In the genomic region with DNA sequence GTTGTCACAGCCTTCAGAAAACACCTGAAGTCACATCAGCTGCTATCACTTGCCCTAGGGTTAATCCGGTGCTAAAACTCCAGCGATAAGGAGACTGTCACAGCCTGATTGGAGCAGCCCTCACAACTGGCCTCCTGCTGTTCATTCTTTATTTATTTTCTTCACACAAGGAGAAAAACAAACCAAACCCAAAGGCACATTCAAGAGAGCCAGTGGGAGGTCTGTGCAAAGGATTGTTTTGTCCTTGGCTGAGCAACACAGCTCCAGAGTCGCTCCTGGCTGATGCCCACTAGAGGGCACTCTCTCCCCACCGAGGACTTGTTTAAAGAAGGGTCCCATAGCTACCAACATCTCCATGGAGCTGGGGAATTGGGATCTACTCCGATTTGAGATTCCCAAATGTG, we compare ENCODE assay signal across 8 mouse cellular contexts.
DNase-seq lines count a peak whose midpoint lies in the region; ATAC-seq and TF ChIP-seq lines count a peak whose summit lies in the region.

No protein-coding gene starts in this region.

- no peak for TF ChIP-seq EP300 in CH12.LX (IDR thresholded peaks at IDR 0.05; ENCODE audit: low read length)

- H3K4me1 ChIP-seq in CH12.LX (ENCODE audit: control insufficient read depth in 1 of 2, insufficient read depth in 2 of 2), result no peaks in the 10 kb centered on the region
- H3K4me1 ChIP-seq in heart, embryonic 11.5 days (ENCODE audit: control insufficient read depth, insufficient read depth, low read length), result peaks cover 30% of the 10 kb centered on the region
- peaks cover 48% of the 10 kb centered on the region for H3K4me1 ChIP-seq in kidney, embryonic 15.5 days
- peaks cover 43% of the 10 kb centered on the region for H3K4me1 ChIP-seq in limb, embryonic 15.5 days
- no peaks in the 10 kb centered on the region; the same call in 1 of the 2 replicates for H3K4me1 ChIP-seq in testis, adult 2 months (ENCODE audit: control insufficient read depth, insufficient read depth, low read length)

- no peak overlapping the region for H3K4me2 ChIP-seq in CH12.LX (ENCODE audit: insufficient read depth, low read depth, poor library complexity, severe bottlenecking)
- H3K4me2 ChIP-seq in heart, embryonic 11.5 days, result no peak overlapping the region
- no peak overlapping the region for H3K4me2 ChIP-seq in kidney, embryonic 15.5 days
- no peak overlapping the region for H3K4me2 ChIP-seq in limb, embryonic 15.5 days

- no peak overlapping the region for H3K4me3 ChIP-seq in CH12.LX (replicated peaks in 1 of 3; ENCODE audit: low read depth in 2 of 3, low read length in 2 of 3, poor library complexity in 1 of 3)
- H3K4me3 ChIP-seq in heart, embryonic 11.5 days (ENCODE audit: low read depth, low read length), result no peak overlapping the region
- H3K4me3 ChIP-seq in kidney, embryonic 15.5 days (replicated peaks), result no peak overlapping the region
- no peak overlapping the region for H3K4me3 ChIP-seq in limb, embryonic 15.5 days
- H3K4me3 ChIP-seq in testis, adult 2 months (ENCODE audit: control insufficient read depth, low read depth, low read length), result no peak overlapping the region

- no peak overlapping the region for H3K9ac ChIP-seq in CH12.LX (ENCODE audit: insufficient read depth, low read depth)
- no peak overlapping the region for H3K9ac ChIP-seq in heart, embryonic 11.5 days (ENCODE audit: low read depth, low read length)
- no peak overlapping the region for H3K9ac ChIP-seq in kidney, embryonic 15.5 days
- no peak overlapping the region for H3K9ac ChIP-seq in limb, embryonic 15.5 days

- ATAC-seq in erythroblast, adult 5-6 weeks (replicated peaks; ENCODE audit: low FRiP score, poor library complexity, severe bottlenecking), result peak; percentile 60; the same call in 1 of the 2 replicates
- ATAC-seq in heart, embryonic 11.5 days (replicated peaks; ENCODE audit: insufficient number of reproducible peaks, low FRiP score, low TSS enrichment), result peak; percentile 70; the same call in 1 of the 2 replicates
- peak; percentile 78 for ATAC-seq in kidney, embryonic 15.5 days (replicated peaks; ENCODE audit: low FRiP score)
- peak; percentile 59; the same call in 1 of the 2 replicates for ATAC-seq in limb, embryonic 15.5 days (ENCODE audit: insufficient number of reproducible peaks, low FRiP score, low TSS enrichment, low read depth)

- dilution Hi-C loops in CH12.LX (cut with MboI; ENCODE audit: extremely low pct_ligation_motif_present, extremely low pct_unique_long_range_greater_than_20kb, low sequenced_read_pairs), result no loop called here

- TF ChIP-seq CTCF in CH12.LX (conservative IDR thresholded peaks at IDR 0.05 in 1 of 2, IDR thresholded peaks at IDR 0.05 in 1 of 2; ENCODE audit: low read depth in 2 of 2, low read length in 2 of 2), result peak in 1 of 2 experiments; percentile 28; a peak in 2 of 4 replicates
- TF ChIP-seq CTCF in brain, embryonic 14.5 days (IDR thresholded peaks at IDR 0.05; ENCODE audit: borderline replicate concordance, extremely low read depth, insufficient read depth, insufficient read length), result peak; percentile 98
- TF ChIP-seq CTCF in testis, adult 2 months (IDR thresholded peaks at IDR 0.05; ENCODE audit: control insufficient read depth, insufficient read depth, insufficient replicate concordance, low read depth, low read length), result peak; percentile 82; the same call in 1 of the 2 replicates

- peaks cover 79% of the 10 kb centered on the region for H3K9me3 ChIP-seq in CH12.LX (replicated peaks; ENCODE audit: low read length)
- H3K9me3 ChIP-seq in heart, embryonic 11.5 days (replicated peaks; ENCODE audit: control insufficient read depth, low read length), result no peaks in the 10 kb centered on the region
- H3K9me3 ChIP-seq in kidney, embryonic 15.5 days (replicated peaks), result no peaks in the 10 kb centered on the region
- no peaks in the 10 kb centered on the region for H3K9me3 ChIP-seq in limb, embryonic 15.5 days

- no peak for DNase-seq in CH12.LX (ENCODE audit: extremely low read depth)
- peak; percentile 95 for DNase-seq in brain, embryonic 14.5 days (ENCODE audit: low read depth)
- DNase-seq in neural tube, embryonic 10.5 days (ENCODE audit: extremely low spot score, low spot score), result peak; percentile 84

- TF ChIP-seq RAD21 in CH12.LX (IDR thresholded peaks at IDR 0.05; ENCODE audit: low read depth, low read length), result peak; percentile 21

- H3K27me3 ChIP-seq in CH12.LX (replicated peaks), result no peaks in the 10 kb centered on the region
- H3K27me3 ChIP-seq in heart, embryonic 11.5 days (ENCODE audit: control insufficient read depth, insufficient read depth, low read length), result no peaks in the 10 kb centered on the region
- no peaks in the 10 kb centered on the region for H3K27me3 ChIP-seq in kidney, embryonic 15.5 days
- no peaks in the 10 kb centered on the region for H3K27me3 ChIP-seq in limb, embryonic 15.5 days
- H3K27me3 ChIP-seq in testis, adult 2 months (ENCODE audit: control insufficient read depth, insufficient read depth, low read length), result no peaks in the 10 kb centered on the region

- no peaks in the 10 kb centered on the region for H3K36me3 ChIP-seq in CH12.LX (replicated peaks in 1 of 2; ENCODE audit: control insufficient read depth in 1 of 2, insufficient read depth in 1 of 2, low read length in 1 of 2)
- peaks cover 5% of the 10 kb centered on the region; the same call in 1 of the 2 replicates for H3K36me3 ChIP-seq in heart, embryonic 11.5 days (ENCODE audit: control insufficient read depth, insufficient read depth, low read length)
- peaks cover 7% of the 10 kb centered on the region for H3K36me3 ChIP-seq in kidney, embryonic 15.5 days
- peaks cover 3% of the 10 kb centered on the region for H3K36me3 ChIP-seq in limb, embryonic 15.5 days
- H3K36me3 ChIP-seq in testis, adult 2 months (ENCODE audit: control insufficient read depth, insufficient read depth, low read length), result no peaks in the 10 kb centered on the region

- no peaks in the 10 kb centered on the region for H3K79me2 ChIP-seq in CH12.LX (replicated peaks; ENCODE audit: control insufficient read depth, extremely low read depth, insufficient read depth, poor library complexity, severe bottlenecking)

- in situ Hi-C loops in CH12.LX (cut with MboI; ENCODE audit: low pct_ligation_motif_present, low pct_unique_long_range_greater_than_20kb, low sequenced_read_pairs), result no loop called here

- 4% methylated on average over 5 of the region's 5 CpGs for WGBS in heart, embryonic 11.5 days (ENCODE audit: insufficient replicate concordance)
- WGBS in kidney, embryonic 15.5 days, result 6% methylated on average over 5 of the region's 5 CpGs
- 14% methylated on average over 5 of the region's 5 CpGs for WGBS in limb, embryonic 15.5 days

- no peak for TF ChIP-seq POLR2A in CH12.LX (IDR thresholded peaks at IDR 0.05; ENCODE audit: low read depth, low read length)
- TF ChIP-seq POLR2A in brain, embryonic 14.5 days (IDR thresholded peaks at IDR 0.05; ENCODE audit: borderline replicate concordance, extremely low read depth, insufficient read depth, insufficient read length, poor library complexity, severe bottlenecking), result no peak
- TF ChIP-seq POLR2A in testis, adult 2 months (IDR thresholded peaks at IDR 0.05; ENCODE audit: control insufficient read depth, low read depth, low read length), result no peak

- H3K27ac ChIP-seq in CH12.LX (ENCODE audit: insufficient read depth, low read depth), result no peak overlapping the region
- H3K27ac ChIP-seq in heart, embryonic 11.5 days (ENCODE audit: low read depth, low read length), result no peak overlapping the region
- H3K27ac ChIP-seq in kidney, embryonic 15.5 days, result peak overlapping the region; percentile 68
- no peak overlapping the region for H3K27ac ChIP-seq in limb, embryonic 15.5 days
- H3K27ac ChIP-seq in testis, adult 2 months (ENCODE audit: control insufficient read depth, insufficient read depth, low read depth, low read length), result no peak overlapping the region; the same call in 1 of the 2 replicates

TF ChIP-seq in CH12.LX, 34 proteins besides CTCF, POLR2A, EP300 and RAD21:
- TF ChIP-seq SMC3 (IDR thresholded peaks at IDR 0.05; ENCODE audit: low read depth, low read length), result peak; percentile 4; the same call in 1 of the 2 replicates
- TF ChIP-seq TCF12 (IDR thresholded peaks at IDR 0.05; ENCODE audit: low read depth, low read length), result no peak
